Mouse (Mus musculus): ENCODE results near the gene Prelid3b. TPM values are rescaled to one million over a fixed set of nuclear protein-coding genes. Genes with fewer than 3 reads are reported as not detected.

Gene Prelid3b
- polyA plus RNA-seq, 1 experiment from 2014 or later, result 108 TPM

- WGBS, result 71% methylated on average over 7 of the region's 7 CpGs
- Histone ChIP-seq H3K27me3 (no peaks in the 10 kb centered on the region), H3K36me3 (no peaks in the 10 kb centered on the region), H3K9me3 (no peaks in the 10 kb centered on the region), H3K4me2 (no peak overlapping the region), H3K9ac (no peak overlapping the region), H3K27ac (no peak overlapping the region), H3K4me3 (no peak overlapping the region), H3K4me1 (no peaks in the 10 kb centered on the region)
- ATAC-seq (ENCODE audit: insufficient number of reproducible peaks, insufficient read depth, low FRiP score, low TSS enrichment, low read depth), result no peak
Observed at GRCm38 (mm10) chr2:174453681-174454080, 19.2 kb downstream of the Prelid3b start.

DNA sequence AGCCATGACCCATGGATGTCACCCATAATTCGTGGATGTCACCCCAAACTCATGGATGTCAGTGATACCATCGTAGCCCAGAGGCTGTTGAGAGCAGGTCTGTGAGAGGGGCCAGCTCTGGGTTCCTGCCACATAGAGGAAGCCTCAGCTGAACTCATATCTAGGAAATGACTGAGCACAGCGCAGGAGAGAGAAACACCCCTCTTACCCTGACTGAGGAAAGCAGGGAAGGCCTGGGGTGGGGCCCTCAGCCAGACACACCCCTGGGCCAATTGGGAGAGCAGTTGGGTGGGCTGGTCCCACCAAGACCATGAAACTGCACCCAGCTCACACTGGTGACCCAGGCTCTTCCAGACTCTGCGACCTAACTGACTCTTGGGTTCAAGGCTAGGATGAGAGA is 22.5 kb downstream of the Prelid3b start, which contains the start of gene Tubb1:
Gene Tubb1, plus strand, starts transcription at position 343 of the 400 bp plus-strand sequence.
- ATAC-seq (ENCODE audit: insufficient number of reproducible peaks, insufficient read depth, low FRiP score, low TSS enrichment, low read depth), result no peak

DNA sequence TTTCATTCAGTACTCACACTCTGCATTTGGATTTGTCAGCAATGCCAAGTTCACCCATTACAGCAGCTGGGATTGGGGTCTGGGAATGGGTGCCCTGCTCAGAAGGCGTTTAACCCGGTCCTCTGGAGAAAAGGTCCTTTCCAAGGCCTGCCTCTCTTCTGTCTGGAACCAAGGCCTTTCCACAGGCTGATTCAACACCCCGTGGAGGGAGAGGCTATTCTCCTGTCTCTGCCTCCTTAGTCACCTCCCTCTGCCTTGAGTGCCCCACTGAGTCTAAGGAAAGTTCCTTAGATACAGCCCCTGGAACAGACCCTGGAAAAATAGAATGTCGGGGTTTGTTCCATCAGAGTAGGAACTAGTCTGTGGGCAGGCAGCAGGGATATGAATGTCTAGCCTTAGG is 24.5 kb downstream of the Prelid3b start:
- no peak for ATAC-seq (ENCODE audit: insufficient number of reproducible peaks, insufficient read depth, low FRiP score, low TSS enrichment, low read depth)
- no peaks in the 10 kb centered on the region for H3K27me3 ChIP-seq
- H3K9ac ChIP-seq, result no peak overlapping the region
- H3K36me3 ChIP-seq, result no peaks in the 10 kb centered on the region
- no peak overlapping the region for H3K4me2 ChIP-seq
- no peaks in the 10 kb centered on the region for H3K9me3 ChIP-seq
- no peak overlapping the region for H3K4me3 ChIP-seq
- 91% methylated on average over 4 of the region's 4 CpGs for WGBS
- no peak overlapping the region for H3K27ac ChIP-seq
- peaks cover under 1% of the 10 kb centered on the region; the same call in 1 of the 2 replicates for H3K4me1 ChIP-seq

More for the DNA sequence above, 22.5 kb downstream of the Prelid3b start, which contains the start of gene Tubb1:
- WGBS, result 78% methylated on average over 4 of the region's 4 CpGs
- H3K4me1 ChIP-seq, result no peaks in the 10 kb centered on the region
- H3K36me3 ChIP-seq, result no peaks in the 10 kb centered on the region
- no peaks in the 10 kb centered on the region for H3K9me3 ChIP-seq
- no peak within 1 kb of the TSS for H3K4me3 ChIP-seq
- H3K9ac ChIP-seq, result no peak within 1 kb of the TSS
- no peaks in the 10 kb centered on the region for H3K27me3 ChIP-seq
- H3K27ac ChIP-seq, result no peak within 1 kb of the TSS
- no peak within 1 kb of the TSS for H3K4me2 ChIP-seq

DNA sequence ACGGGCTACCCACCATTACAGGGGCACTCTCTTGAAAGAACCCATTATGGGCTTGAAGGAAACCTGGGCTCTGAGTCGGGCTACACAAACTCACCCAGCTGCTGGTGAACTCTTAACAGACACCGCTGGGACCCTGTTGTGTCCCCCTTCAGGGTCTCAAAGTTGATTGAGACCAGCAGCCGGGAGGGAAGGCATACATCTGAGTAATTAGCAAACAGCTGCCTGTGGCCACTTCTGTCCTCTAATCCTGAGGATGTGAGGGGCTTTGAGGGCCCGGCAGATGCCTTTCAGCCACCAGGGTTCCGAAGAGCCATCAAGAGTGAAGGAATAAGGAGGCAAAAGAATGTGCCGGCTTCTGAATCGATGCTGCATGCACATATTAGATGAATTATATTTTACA is 26.0 kb downstream of the Prelid3b start:
- Histone ChIP-seq H3K9me3 (no peaks in the 10 kb centered on the region), H3K4me3 (no peak overlapping the region), H3K4me2 (no peak overlapping the region), H3K9ac (no peak overlapping the region), H3K4me1 (peaks cover 10% of the 10 kb centered on the region), H3K27ac (0 out of 2 replicates have a peak overlapping the region, but pooled peaks have one; percentile 2), H3K36me3 (no peaks in the 10 kb centered on the region), H3K27me3 (no peaks in the 10 kb centered on the region)
- ATAC-seq (ENCODE audit: insufficient number of reproducible peaks, insufficient read depth, low FRiP score, low TSS enrichment, low read depth), result no peak
- 48% methylated on average over 8 of the region's 8 CpGs for WGBS

GRCm38 (mm10) chr2:174446492-174446891 is 26.4 kb downstream of the Prelid3b start:
- Histone ChIP-seq H3K9me3 (no peaks in the 10 kb centered on the region), H3K4me3 (no peak overlapping the region), H3K4me2 (no peak overlapping the region), H3K9ac (no peak overlapping the region), H3K27me3 (no peaks in the 10 kb centered on the region), H3K36me3 (no peaks in the 10 kb centered on the region), H3K27ac (0 out of 2 replicates have a peak overlapping the region, but pooled peaks have one; percentile 2), H3K4me1 (peaks cover 10% of the 10 kb centered on the region)
- 55% methylated on average over 7 of the region's 7 CpGs for WGBS
- ATAC-seq (ENCODE audit: insufficient number of reproducible peaks, insufficient read depth, low FRiP score, low TSS enrichment, low read depth), result no peak

- WGBS, result 81% methylated on average over 6 of the region's 6 CpGs
- Histone ChIP-seq H3K27me3 (no peaks in the 10 kb centered on the region), H3K9ac (no peak overlapping the region), H3K27ac (no peak overlapping the region), H3K36me3 (no peaks in the 10 kb centered on the region), H3K9me3 (no peaks in the 10 kb centered on the region), H3K4me3 (no peak overlapping the region), H3K4me2 (no peak overlapping the region), H3K4me1 (peaks cover 10% of the 10 kb centered on the region)
- ATAC-seq (ENCODE audit: insufficient number of reproducible peaks, insufficient read depth, low FRiP score, low TSS enrichment, low read depth), result no peak
Observed at GRCm38 (mm10) chr2:174445018-174445417, 27.9 kb downstream of the Prelid3b start.

DNA sequence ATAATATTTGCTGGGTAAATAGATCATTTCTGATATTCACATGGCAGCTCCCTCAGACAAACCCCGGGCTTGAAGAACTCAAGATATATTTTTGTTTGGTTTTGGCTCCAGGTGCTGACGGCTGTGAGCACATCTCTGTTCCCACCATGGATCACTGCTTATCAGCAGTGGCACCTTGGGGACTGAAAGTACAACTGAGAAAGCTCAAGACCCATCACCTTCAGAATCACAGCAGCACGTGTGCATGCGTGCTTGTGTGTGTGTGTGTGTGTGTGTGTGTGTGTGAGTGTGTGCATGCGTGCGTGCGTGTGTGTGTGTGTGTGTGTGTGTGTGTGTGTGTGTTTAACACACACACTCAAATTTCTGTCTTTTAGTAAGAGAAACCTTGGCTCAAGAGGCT is 28.5 kb downstream of the Prelid3b start:
- Histone ChIP-seq H3K27me3 (no peaks in the 10 kb centered on the region), H3K9ac (no peak overlapping the region), H3K27ac (no peak overlapping the region), H3K4me1 (peaks cover 14% of the 10 kb centered on the region), H3K4me3 (no peak overlapping the region), H3K4me2 (no peak overlapping the region), H3K36me3 (no peaks in the 10 kb centered on the region), H3K9me3 (no peaks in the 10 kb centered on the region)
- WGBS, result 84% methylated on average over 7 of the region's 7 CpGs
- ATAC-seq (ENCODE audit: insufficient number of reproducible peaks, insufficient read depth, low FRiP score, low TSS enrichment, low read depth), result no peak

DNA sequence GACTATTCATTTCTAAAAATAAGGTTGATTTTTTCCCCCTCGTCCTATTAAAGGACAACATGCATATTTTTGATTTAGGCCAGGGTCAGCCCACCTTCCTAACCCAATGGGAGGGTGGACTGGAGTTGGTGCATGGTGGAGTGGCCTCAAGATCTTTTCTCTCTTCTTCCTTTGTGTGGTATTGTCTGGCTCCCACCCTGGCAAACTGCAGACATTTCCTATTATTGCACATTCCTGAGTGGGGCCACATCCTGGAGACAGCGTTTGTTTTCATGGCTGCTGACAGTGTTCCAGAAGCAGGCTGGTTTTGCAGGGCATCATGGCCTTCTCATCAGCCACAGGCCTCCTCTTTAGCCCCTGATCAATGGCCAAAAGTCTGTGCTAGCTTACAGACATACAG is 29.8 kb downstream of the Prelid3b start:
- 42% methylated on average over 2 of the region's 2 CpGs for WGBS
- Histone ChIP-seq H3K9me3 (no peaks in the 10 kb centered on the region), H3K4me3 (no peak overlapping the region), H3K36me3 (no peaks in the 10 kb centered on the region), H3K9ac (no peak overlapping the region), H3K27me3 (no peaks in the 10 kb centered on the region), H3K4me1 (peaks cover 24% of the 10 kb centered on the region), H3K4me2 (no peak overlapping the region), H3K27ac (0 out of 2 replicates have a peak overlapping the region, but pooled peaks have one; percentile 35)
- no peak for ATAC-seq (ENCODE audit: insufficient number of reproducible peaks, insufficient read depth, low FRiP score, low TSS enrichment, low read depth)

- Histone ChIP-seq H3K4me3 (no peak overlapping the region), H3K9me3 (no peaks in the 10 kb centered on the region), H3K36me3 (no peaks in the 10 kb centered on the region), H3K27me3 (no peaks in the 10 kb centered on the region), H3K4me2 (no peak overlapping the region), H3K4me1 (peaks cover 29% of the 10 kb centered on the region), H3K27ac (0 out of 2 replicates have a peak overlapping the region, but pooled peaks have one; percentile 13), H3K9ac (no peak overlapping the region)
- 79% methylated on average over 9 of the region's 9 CpGs for WGBS
- ATAC-seq (ENCODE audit: insufficient number of reproducible peaks, insufficient read depth, low FRiP score, low TSS enrichment, low read depth), result no peak
Observed at GRCm38 (mm10) chr2:174442460-174442859, 30.4 kb downstream of the Prelid3b start.

GRCm38 (mm10) chr2:174441898-174442297 is 31.0 kb downstream of the Prelid3b start:
- peaks cover 31% of the 10 kb centered on the region for H3K4me1 ChIP-seq
- H3K9me3 ChIP-seq, result no peaks in the 10 kb centered on the region
- ATAC-seq (ENCODE audit: insufficient number of reproducible peaks, insufficient read depth, low FRiP score, low TSS enrichment, low read depth), result no peak
- H3K27me3 ChIP-seq, result no peaks in the 10 kb centered on the region
- peaks cover 3% of the 10 kb centered on the region; the same call in 1 of the 2 replicates for H3K36me3 ChIP-seq
- no peak overlapping the region for H3K27ac ChIP-seq
- no peak overlapping the region for H3K4me3 ChIP-seq
- no peak overlapping the region for H3K9ac ChIP-seq
- H3K4me2 ChIP-seq, result no peak overlapping the region
- 82% methylated on average over 4 of the region's 4 CpGs for WGBS

DNA sequence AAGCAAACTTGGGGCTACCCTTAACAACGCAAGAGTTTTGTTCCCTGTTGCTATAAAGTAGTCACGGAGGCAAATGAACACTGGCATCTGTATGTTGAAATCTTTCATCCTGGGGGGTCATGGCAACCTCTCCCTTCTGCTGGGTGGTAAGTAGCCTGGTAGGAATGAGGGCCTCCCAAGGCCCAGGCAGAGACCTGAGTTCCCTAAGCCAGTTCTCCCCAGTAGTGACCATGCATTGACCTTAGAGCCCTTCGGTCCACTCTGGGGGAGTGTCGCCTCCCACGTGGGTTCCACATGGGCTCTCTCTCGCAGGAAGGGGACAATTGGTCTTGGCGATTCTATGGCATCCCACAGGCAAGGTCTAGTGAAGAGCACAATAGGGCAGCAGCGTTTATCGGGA is 32.9 kb downstream of the Prelid3b start:
- H3K9me3 ChIP-seq, result no peaks in the 10 kb centered on the region
- no peak for ATAC-seq (ENCODE audit: insufficient number of reproducible peaks, insufficient read depth, low FRiP score, low TSS enrichment, low read depth)
- WGBS, result 82% methylated on average over 9 of the region's 9 CpGs
- H3K4me2 ChIP-seq, result no peak overlapping the region
- H3K36me3 ChIP-seq, result peaks cover 17% of the 10 kb centered on the region
- no peaks in the 10 kb centered on the region for H3K27me3 ChIP-seq
- H3K4me1 ChIP-seq, result peaks cover 31% of the 10 kb centered on the region
- no peak overlapping the region for H3K4me3 ChIP-seq
- H3K27ac ChIP-seq, result no peak overlapping the region
- H3K9ac ChIP-seq, result no peak overlapping the region

DNA sequence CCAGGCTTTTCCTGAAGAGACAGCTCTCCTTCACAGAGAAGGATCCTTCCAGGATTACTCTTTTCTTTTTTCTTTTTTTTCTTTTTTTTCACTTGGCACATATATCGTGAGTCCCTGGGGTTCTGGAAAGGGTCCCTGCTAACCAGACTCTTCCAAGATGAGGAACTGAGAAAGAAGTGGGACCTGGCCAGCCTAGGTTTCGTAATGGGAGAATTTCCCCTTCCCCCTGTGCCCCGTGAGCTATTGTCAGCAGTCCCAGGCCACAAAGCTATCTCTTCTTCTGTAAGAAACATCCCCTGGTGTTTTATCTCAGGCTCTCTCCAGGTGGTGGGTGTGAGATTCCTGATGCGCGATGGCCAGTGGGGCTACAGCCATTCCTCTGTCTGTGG is 33.4 kb downstream of the Prelid3b start:
- peaks cover 31% of the 10 kb centered on the region for H3K4me1 ChIP-seq
- peaks cover 22% of the 10 kb centered on the region for H3K36me3 ChIP-seq
- WGBS, result 59% methylated on average over 5 of the region's 5 CpGs
- no peaks in the 10 kb centered on the region for H3K27me3 ChIP-seq
- no peaks in the 10 kb centered on the region for H3K9me3 ChIP-seq
- no peak for ATAC-seq (ENCODE audit: insufficient number of reproducible peaks, insufficient read depth, low FRiP score, low TSS enrichment, low read depth)
- peak overlapping the region; percentile 75; the same call in 1 of the 2 replicates for H3K9ac ChIP-seq
- peak overlapping the region; percentile 88 for H3K4me2 ChIP-seq
- H3K4me3 ChIP-seq, result peak overlapping the region; percentile 63; the same call in 1 of the 2 replicates
- no peak overlapping the region for H3K27ac ChIP-seq
